In genomic region chr9:45118552-45118951, GRCm38 (mm10) we compare ENCODE assay signal across 9 mouse cellular contexts. TPM values are rescaled to one million over a fixed set of nuclear protein-coding genes. Genes with fewer than 3 reads are reported as not detected.
DNase-seq lines count a peak whose midpoint lies in the region; ATAC-seq and TF ChIP-seq lines count a peak whose summit lies in the region.
"Had no signal": no experiment of that assay in that cellular context is flagged by ENCODE, and none has a peak within 500 bp of the region (broad histone marks: within the 10 kb centered on the region; RNA-seq: fewer than 3 reads in every experiment).

No protein-coding gene starts in this region.

- H3K4me1 ChIP-seq in heart, embryonic 10.5 days = peaks cover 33% of the 10 kb centered on the region
- H3K4me1 ChIP-seq in forebrain, embryonic 11.5 days (replicated peaks; ENCODE audit: control insufficient read depth, insufficient read depth, low read length) = peaks cover 5% of the 10 kb centered on the region
- peaks cover 28% of the 10 kb centered on the region for H3K4me1 ChIP-seq in limb, embryonic 14.5 days (ENCODE audit: control insufficient read depth, insufficient read depth, low read length)
- peaks cover 62% of the 10 kb centered on the region for H3K4me1 ChIP-seq in thymus, adult 2 months (replicated peaks; ENCODE audit: control insufficient read depth, insufficient read depth, low read length)

- 25% methylated on average over 10 of the region's 10 CpGs for WGBS in heart, embryonic 10.5 days
- WGBS in forebrain, embryonic 11.5 days = 22% methylated on average over 10 of the region's 10 CpGs
- 15% methylated on average over 10 of the region's 10 CpGs for WGBS in limb, embryonic 14.5 days
- WGBS in thymus, adult 2 months = 80% methylated on average over 10 of the region's 10 CpGs

- TF ChIP-seq CTCF in thymus, adult 2 months (IDR thresholded peaks at IDR 0.05; ENCODE audit: borderline replicate concordance, control insufficient read depth, extremely low read depth, insufficient read depth, low read length, poor library complexity) = no peak

- H3K4me3 ChIP-seq in heart, embryonic 10.5 days = peak overlapping the region; percentile 68
- H3K4me3 ChIP-seq in forebrain, embryonic 11.5 days (ENCODE audit: low read depth, low read length) = peak overlapping the region; percentile 55
- H3K4me3 ChIP-seq in limb, embryonic 14.5 days (replicated peaks; ENCODE audit: low read length) = peak overlapping the region; percentile 83
- H3K4me3 ChIP-seq in thymus, adult 2 months (ENCODE audit: control insufficient read depth, insufficient read depth, low read length) = no peak overlapping the region
- H3K4me3 ChIP-seq: megakaryocyte, embryonic 14.5 days had no signal

- H3K27ac ChIP-seq in heart, embryonic 10.5 days = peak overlapping the region; percentile 93
- no peak overlapping the region for H3K27ac ChIP-seq in forebrain, embryonic 11.5 days (ENCODE audit: low read depth, low read length)
- H3K27ac ChIP-seq in limb, embryonic 14.5 days (replicated peaks; ENCODE audit: low read depth, low read length) = peak overlapping the region; percentile 55; the same call in 1 of the 2 replicates
- no peak overlapping the region for H3K27ac ChIP-seq in thymus, adult 2 months (ENCODE audit: control insufficient read depth, insufficient read depth, low read length)

- no peak for ATAC-seq in forebrain, embryonic 11.5 days (replicated peaks; ENCODE audit: low FRiP score)
- no peak for ATAC-seq in limb, embryonic 14.5 days (ENCODE audit: low FRiP score, low read depth)

- TF ChIP-seq POLR2A in limb, embryonic 14.5 days (IDR thresholded peaks at IDR 0.05; ENCODE audit: borderline replicate concordance, extremely low read depth, insufficient read depth, insufficient read length) = no peak
- TF ChIP-seq POLR2A in thymus, adult 2 months (IDR thresholded peaks at IDR 0.05; ENCODE audit: control insufficient read depth, extremely low read depth, insufficient read depth, low read length, poor library complexity) = no peak

- H3K9ac ChIP-seq in forebrain, embryonic 11.5 days (ENCODE audit: low read length) = peak overlapping the region; percentile 77
- H3K9ac ChIP-seq in limb, embryonic 14.5 days (ENCODE audit: low read depth, low read length, severe bottlenecking) = peak overlapping the region; percentile 81

- H3K27me3 ChIP-seq in heart, embryonic 10.5 days (ENCODE audit: insufficient read depth, poor library complexity, severe bottlenecking) = peaks cover 14% of the 10 kb centered on the region; the same call in 1 of the 2 replicates
- H3K27me3 ChIP-seq in forebrain, embryonic 11.5 days (ENCODE audit: control insufficient read depth, insufficient read depth, low read length) = peaks cover 3% of the 10 kb centered on the region; the same call in 1 of the 2 replicates
- H3K27me3 ChIP-seq in limb, embryonic 14.5 days (ENCODE audit: control insufficient read depth, insufficient read depth, low read length) = no peaks in the 10 kb centered on the region
- H3K27me3 ChIP-seq in thymus, adult 2 months (ENCODE audit: control insufficient read depth, insufficient read depth, low read length) = no peaks in the 10 kb centered on the region

- DNase-seq in heart, embryonic 10.5 days (ENCODE audit: low spot score) = no peak
- DNase-seq in heart, adult 9 months (ENCODE audit: low spot score in 2 of 2) = no peak
- DNase-seq in brain, adult 2 months (ENCODE audit: low read depth, low spot score) = peak; percentile 95
- DNase-seq in forebrain, embryonic 11.5 days (ENCODE audit: low spot score) = no peak
- DNase-seq in limb, embryonic 14.5 days (ENCODE audit: low spot score) = no peak
- no peak for DNase-seq in thymus, adult 2 months
- DNase-seq in urinary bladder, postnatal 14 days (ENCODE audit: low spot score) = no peak
- DNase-seq in right cerebral cortex, postnatal 14 days = no peak

- peak overlapping the region; percentile 59 for H3K4me2 ChIP-seq in forebrain, embryonic 11.5 days (ENCODE audit: low read depth, low read length, severe bottlenecking)
- peak overlapping the region; percentile 82 for H3K4me2 ChIP-seq in limb, embryonic 14.5 days (replicated peaks; ENCODE audit: low read depth, low read length, severe bottlenecking)

- no peaks in the 10 kb centered on the region for H3K9me3 ChIP-seq in heart, embryonic 10.5 days
- H3K9me3 ChIP-seq in forebrain, embryonic 11.5 days (ENCODE audit: control insufficient read depth, low read length) = no peaks in the 10 kb centered on the region
- H3K9me3 ChIP-seq in limb, embryonic 14.5 days (ENCODE audit: control insufficient read depth, low read length) = no peaks in the 10 kb centered on the region
- H3K9me3 ChIP-seq: megakaryocyte, embryonic 14.5 days had no signal

- no peaks in the 10 kb centered on the region for H3K36me3 ChIP-seq in heart, embryonic 10.5 days
- H3K36me3 ChIP-seq in forebrain, embryonic 11.5 days (ENCODE audit: control insufficient read depth, insufficient read depth, low read length) = no peaks in the 10 kb centered on the region
- H3K36me3 ChIP-seq in limb, embryonic 14.5 days (ENCODE audit: control insufficient read depth, insufficient read depth, low read length) = no peaks in the 10 kb centered on the region
- no peaks in the 10 kb centered on the region for H3K36me3 ChIP-seq in thymus, adult 2 months (ENCODE audit: control insufficient read depth, insufficient read depth, low read length)

RNA-seq across cellular contexts. Expression of gene Scn2b, which starts 1.0 kb away (rescaled TPM):
- 2.3 and 5.3 TPM in 2 replicates for polyA plus RNA-seq in heart, embryonic 10.5 days (2016; fragmentation: Nextera tagmentation; extraction: Ambion mirVana)
- polyA plus RNA-seq in forebrain, embryonic 11.5 days (2014; fragmentation: Nextera tagmentation; extraction: Ambion mirVana) = 2.9 and 3.2 TPM in 2 replicates
- 6.5 and 6.6 TPM in 2 replicates for polyA plus RNA-seq in limb, embryonic 14.5 days (2012; rRNA removed)
- 3.3 and 5.4 TPM in 2 replicates for polyA plus RNA-seq in limb, embryonic 14.5 days (2014; fragmentation: Nextera tagmentation; extraction: Ambion mirVana)
- 5.2 and 9.8 TPM in 2 replicates for polyA plus RNA-seq in thymus, adult 2 months (2012; rRNA removed)

RNA-seq across cellular contexts. Expression of gene Scn4b, which starts 19.6 kb away (rescaled TPM):
- polyA plus RNA-seq in heart, embryonic 10.5 days (2016; fragmentation: Nextera tagmentation; extraction: Ambion mirVana) = 1.9 and 2.7 TPM in 2 replicates
- polyA plus RNA-seq in forebrain, embryonic 11.5 days (2014; fragmentation: Nextera tagmentation; extraction: Ambion mirVana) = 0.19 and 0.21 TPM in 2 replicates
- 0.14 and 0.17 TPM in 2 replicates for polyA plus RNA-seq in limb, embryonic 14.5 days (2012; rRNA removed)
- polyA plus RNA-seq in limb, embryonic 14.5 days (2014; fragmentation: Nextera tagmentation; extraction: Ambion mirVana) = 0.04 and 0.10 TPM in 2 replicates
- polyA plus RNA-seq in thymus, adult 2 months (2012; rRNA removed) = 20.5 and 26.2 TPM in 2 replicates

RNA-seq across cellular contexts. Expression of gene Jaml, which starts 39.6 kb away (rescaled TPM):
- polyA plus RNA-seq in heart, embryonic 10.5 days (2016; fragmentation: Nextera tagmentation; extraction: Ambion mirVana) = 0.54 and 2.2 TPM in 2 replicates
- polyA plus RNA-seq in forebrain, embryonic 11.5 days (2014; fragmentation: Nextera tagmentation; extraction: Ambion mirVana) = not detected in 2 replicates
- 0.17 and 0.28 TPM in 2 replicates for polyA plus RNA-seq in limb, embryonic 14.5 days (2012; rRNA removed)
- polyA plus RNA-seq in limb, embryonic 14.5 days (2014; fragmentation: Nextera tagmentation; extraction: Ambion mirVana) = 0.30 and 0.43 TPM in 2 replicates
- 2.5 and 3.5 TPM in 2 replicates for polyA plus RNA-seq in thymus, adult 2 months (2012; rRNA removed)

Comparison
In these comparisons a context has a peak if more than half of its experiments do, and no peak if none do; other contexts are left out.
1. H3K27ac ChIP-seq: peak in heart, embryonic 10.5 days (single experiment) and limb, embryonic 14.5 days (single experiment); none in forebrain, embryonic 11.5 days (single experiment) and thymus, adult 2 months (single experiment).